Mouse (Mus musculus) forebrain, embryonic 12.5 days (tissue): ENCODE data around the gene Dcdc2b. TPM values are rescaled to one million over a fixed set of nuclear protein-coding genes. Genes with fewer than 3 reads are reported as not detected.

Experiments used
- ATAC-seq: fragments of 200-750 bp; cut with Nextera tagmentation; 2 replicates; pipeline ENCODE4 v1.8.0; 2017; ENCODE audit warnings: moderate TSS enrichment; ENCODE audit not compliant: low FRiP score
- H3K27ac ChIP-seq: fragments of 300-500 bp; sonication (generic); 2 replicates; pipeline ENCODE4 v1.5.1; 2016; ENCODE audit warnings: mild to moderate bottlenecking
- H3K27me3 ChIP-seq: fragments of 300-500 bp; sonication (generic); 2 replicates; pipeline ENCODE4 v1.6.1; 2016; ENCODE audit warnings: mild to moderate bottlenecking
- H3K36me3 ChIP-seq: fragments of 300-500 bp; sonication (generic); replicated peaks from 2 replicates; pipeline ENCODE4 v1.6.1; 2016; ENCODE audit warnings: mild to moderate bottlenecking
- H3K4me1 ChIP-seq: fragments of 300-500 bp; sonication (generic); 2 replicates; pipeline ENCODE4 v1.6.1; 2016
- H3K4me2 ChIP-seq: fragments of 300-500 bp; sonication (generic); 2 replicates; pipeline ENCODE4 v1.6.1; 2016; ENCODE audit warnings: mild to moderate bottlenecking, moderate library complexity
- H3K4me3 ChIP-seq: fragments of 300-500 bp; sonication (generic); replicated peaks from 2 replicates; pipeline ENCODE4 v1.5.1; 2016; ENCODE audit warnings: mild to moderate bottlenecking
- H3K9ac ChIP-seq: fragments of 300-500 bp; sonication (generic); 2 replicates; pipeline ENCODE4 v1.6.1; 2016; ENCODE audit warnings: mild to moderate bottlenecking
- H3K9me3 ChIP-seq: fragments of 300-500 bp; sonication (generic); 2 replicates; pipeline ENCODE4 v1.6.1; 2016
- WGBS: fragments of 180-500 bp; shearing (Covaris S2); methylation state at CpG from one replicate; pipeline ENCODE4 v1.1.7; 2016; 5-methylcytosine and 5-hydroxymethylcytosine counted together
- polyA plus RNA-seq: library from polyadenylated mRNA; unstranded; fragments of >200 nt; fragmentation: Nextera tagmentation; extraction: Ambion mirVana; gene quantifications from 2 replicates; pipeline ENCODE4 v1.2.1, GENCODE M21; 2016

Dcdc2b gene
- polyA plus RNA-seq, 1 experiment from 2014 or later, result 2.6 TPM

DNA sequence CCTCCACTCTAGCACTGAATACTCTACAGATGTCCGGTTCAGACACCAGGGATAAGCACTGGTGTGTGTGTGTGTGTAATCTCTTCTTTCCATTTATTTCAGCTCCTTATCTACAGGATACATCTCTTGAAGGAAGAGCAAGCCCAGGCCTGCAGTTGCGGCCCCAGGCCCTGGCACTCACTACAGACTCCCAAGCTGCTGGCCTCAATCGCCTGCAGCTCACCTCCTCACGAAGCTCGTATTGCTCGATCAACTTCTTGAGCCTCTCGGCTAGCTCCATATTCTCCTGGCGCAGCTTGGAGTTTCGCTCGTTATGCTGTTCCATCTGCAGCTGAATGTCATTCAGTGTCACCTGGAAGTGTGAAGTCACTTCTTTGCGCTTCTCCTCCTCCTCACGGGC is 17.8 kb upstream of the Dcdc2b start:
- Histone ChIP-seq H3K9ac (0 out of 2 replicates have a peak overlapping the region, but pooled peaks have one; percentile 4), H3K4me1 (peaks cover 3% of the 10 kb centered on the region; the same call in 1 of the 2 replicates), H3K27me3 (no peaks in the 10 kb centered on the region), H3K9me3 (no peaks in the 10 kb centered on the region), H3K36me3 (peaks cover 98% of the 10 kb centered on the region), H3K4me3 (no peak overlapping the region), H3K4me2 (no peak overlapping the region), H3K27ac (no peak overlapping the region)
- 92% methylated on average over 12 of the region's 12 CpGs for WGBS
- ATAC-seq, result no peak

DNA sequence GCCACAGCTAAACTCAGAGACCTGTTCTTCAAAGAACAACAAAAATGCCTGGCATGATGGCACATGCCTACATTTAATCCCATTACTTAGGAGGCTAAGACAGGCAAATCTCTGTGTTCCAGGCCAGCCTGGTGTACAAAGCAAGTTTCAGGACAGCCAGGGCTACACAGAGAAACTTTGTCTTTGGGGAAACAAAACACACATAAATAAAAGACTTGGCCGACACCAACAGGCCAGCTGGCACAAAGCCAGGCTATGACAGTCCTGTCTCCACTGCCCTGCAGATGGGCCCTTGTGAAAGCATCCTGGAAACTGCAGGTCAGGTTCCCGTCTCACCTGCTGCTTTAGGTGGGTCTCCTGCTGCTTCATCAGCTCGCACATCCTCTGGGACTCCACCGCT is 16.9 kb upstream of the Dcdc2b start:
- Histone ChIP-seq H3K4me3 (no peak overlapping the region), H3K36me3 (peaks cover 98% of the 10 kb centered on the region), H3K4me1 (peaks cover 3% of the 10 kb centered on the region; the same call in 1 of the 2 replicates), H3K9ac (no peak overlapping the region), H3K27me3 (no peaks in the 10 kb centered on the region), H3K27ac (no peak overlapping the region), H3K4me2 (no peak overlapping the region), H3K9me3 (no peaks in the 10 kb centered on the region)
- 88% methylated on average over 4 of the region's 4 CpGs for WGBS
- ATAC-seq, result no peak

DNA sequence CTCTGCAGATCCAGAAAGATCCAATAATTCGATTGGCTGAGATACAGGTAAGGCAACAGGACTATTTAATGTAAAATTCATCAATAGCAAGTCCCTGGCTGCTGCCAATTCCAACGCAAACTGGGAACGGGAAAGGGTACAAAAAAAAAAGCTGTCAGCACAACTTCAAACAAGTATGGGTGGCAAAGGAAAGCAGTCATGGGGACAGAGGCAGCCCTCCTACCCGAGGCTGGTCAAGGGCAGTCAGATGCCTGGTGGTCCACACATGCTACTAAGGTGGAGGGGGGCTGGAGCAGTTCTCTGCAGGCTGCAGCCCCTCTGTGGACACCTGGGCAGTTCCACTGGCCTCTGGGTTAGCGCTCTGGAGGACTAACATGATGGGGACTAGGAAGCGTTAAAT is 12.0 kb upstream of the Dcdc2b start:
- ATAC-seq, result no peak
- Histone ChIP-seq H3K4me2 (no peak overlapping the region), H3K4me3 (no peak overlapping the region), H3K27me3 (no peaks in the 10 kb centered on the region), H3K36me3 (peaks cover 52% of the 10 kb centered on the region), H3K4me1 (peaks cover 33% of the 10 kb centered on the region), H3K9me3 (no peaks in the 10 kb centered on the region), H3K27ac (no peak overlapping the region), H3K9ac (no peak overlapping the region)
- WGBS, result 78% methylated on average over 6 of the region's 6 CpGs

DNA sequence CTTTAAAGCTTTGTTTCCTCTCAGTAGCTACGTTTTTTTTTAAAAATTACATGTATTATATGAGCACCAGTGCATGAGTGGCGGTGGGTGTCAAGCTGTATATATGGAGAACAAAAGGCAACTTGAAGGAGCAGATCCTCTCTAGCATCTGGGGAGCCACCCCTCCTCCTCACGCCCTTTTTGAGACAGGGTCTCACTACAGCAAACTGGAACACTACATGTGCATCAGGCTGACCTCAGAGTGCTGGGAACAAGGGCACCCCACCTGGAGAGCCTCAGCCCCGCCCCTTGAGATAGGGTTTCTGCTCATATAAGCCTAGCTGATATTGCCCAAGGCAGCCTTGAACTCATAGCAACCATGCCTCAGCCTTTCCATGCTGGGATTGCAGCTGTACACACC is 11.4 kb upstream of the Dcdc2b start:
- Histone ChIP-seq H3K9me3 (no peaks in the 10 kb centered on the region), H3K4me3 (no peak overlapping the region), H3K9ac (0 out of 2 replicates have a peak overlapping the region, but pooled peaks have one; percentile 84), H3K27ac (peak overlapping the region; percentile 91), H3K27me3 (no peaks in the 10 kb centered on the region), H3K36me3 (peaks cover 47% of the 10 kb centered on the region), H3K4me1 (peaks cover 32% of the 10 kb centered on the region), H3K4me2 (peak overlapping the region; percentile 82; the same call in 1 of the 2 replicates)
- ATAC-seq, result no peak
- 44% methylated on average over 4 of the region's 4 CpGs for WGBS

DNA sequence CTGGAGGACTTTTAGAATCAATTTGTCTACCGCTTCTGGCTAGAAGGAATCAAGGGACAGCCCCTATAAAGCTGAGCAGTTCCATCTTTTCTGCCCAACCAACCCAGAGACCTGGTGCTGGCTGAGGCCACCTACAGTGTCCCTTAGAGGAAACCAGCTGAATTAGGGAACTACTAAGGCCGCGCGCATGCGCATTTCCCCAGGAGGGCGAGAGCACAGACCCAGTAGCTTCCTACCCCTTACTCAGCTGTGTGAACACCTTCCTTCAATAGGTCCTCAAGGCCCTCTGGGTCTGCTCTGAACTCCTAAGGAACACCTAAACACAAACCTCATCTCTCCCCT is 10.9 kb upstream of the Dcdc2b start:
- Histone ChIP-seq H3K4me2 (peak overlapping the region; percentile 82), H3K9ac (peak overlapping the region; percentile 84), H3K27ac (peak overlapping the region; percentile 91), H3K4me3 (peak overlapping the region; percentile 66), H3K36me3 (peaks cover 42% of the 10 kb centered on the region), H3K27me3 (no peaks in the 10 kb centered on the region), H3K4me1 (peaks cover 32% of the 10 kb centered on the region), H3K9me3 (no peaks in the 10 kb centered on the region)
- peak; percentile 40 for ATAC-seq
- WGBS, result 3% methylated on average over 6 of the region's 6 CpGs

DNA sequence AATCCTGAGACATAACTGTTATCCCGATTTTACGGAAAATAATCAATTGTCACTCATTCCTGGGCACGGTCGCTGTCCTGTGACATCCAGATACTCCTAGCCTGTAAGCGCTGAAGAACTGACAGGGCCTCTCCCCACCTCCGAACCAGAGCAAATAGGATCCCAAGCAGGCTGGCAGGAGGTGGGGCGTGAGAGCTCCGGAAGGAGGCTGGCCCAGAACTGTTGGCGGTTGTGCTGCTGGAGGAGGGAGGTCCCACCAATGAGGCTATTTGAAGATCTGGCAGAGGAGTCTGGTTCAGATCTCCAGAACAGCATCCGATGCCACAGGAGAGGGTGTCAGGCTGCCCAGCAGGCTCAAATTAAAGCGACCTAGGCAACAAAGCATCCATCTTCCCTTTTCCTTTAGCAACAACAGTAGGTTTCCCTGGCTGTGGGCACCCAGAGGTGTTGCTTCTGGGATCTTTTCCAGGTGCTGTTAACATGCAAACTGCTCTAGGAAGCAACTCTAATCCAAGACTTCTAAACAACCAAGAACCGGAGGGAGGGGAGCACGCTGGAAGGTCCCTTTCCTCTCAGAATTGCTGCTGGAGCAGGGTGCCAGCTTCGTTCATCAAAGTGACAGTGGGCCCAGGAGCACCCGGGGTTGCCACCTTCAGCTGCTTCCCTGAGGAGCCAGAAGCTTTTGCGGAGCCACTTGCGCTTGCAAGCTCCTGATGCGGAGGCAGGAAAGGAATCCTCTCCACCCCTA is 10.4 kb upstream of the Dcdc2b start:
- Histone ChIP-seq H3K4me1 (peaks cover 32% of the 10 kb centered on the region), H3K27me3 (no peaks in the 10 kb centered on the region), H3K9me3 (no peaks in the 10 kb centered on the region), H3K4me3 (peak overlapping the region; percentile 66), H3K4me2 (peak overlapping the region; percentile 82), H3K9ac (peak overlapping the region; percentile 84), H3K36me3 (peaks cover 36% of the 10 kb centered on the region), H3K27ac (peak overlapping the region; percentile 91)
- ATAC-seq, result peak; percentile 90
- WGBS, result 2% methylated on average over 18 of the region's 18 CpGs

DNA sequence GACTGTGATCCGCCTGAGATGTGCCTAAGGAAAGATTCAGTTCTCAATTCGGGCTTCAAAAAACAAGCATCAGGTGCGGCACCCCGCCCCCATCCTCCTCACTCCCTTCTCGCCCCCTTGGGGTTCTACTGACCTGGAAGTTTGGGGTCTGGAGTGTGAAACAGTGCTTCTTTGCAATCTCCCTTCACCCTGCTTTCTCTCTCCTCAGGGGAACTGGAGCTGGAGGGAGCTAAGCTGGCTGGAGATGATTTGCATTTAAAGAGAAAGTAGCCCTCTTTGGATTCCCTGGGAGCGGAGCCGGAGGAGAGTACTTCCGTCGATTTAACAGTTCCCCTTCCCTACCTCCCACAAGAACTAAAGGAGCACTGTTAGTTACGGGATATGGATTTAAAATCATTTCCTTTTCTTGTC is 9.6 kb upstream of the Dcdc2b start, which contains the start of gene Ccdc28b:
Gene Ccdc28b (minus strand): TSS at position 267 of the 411 bp plus-strand sequence.
- WGBS, result under 1% methylated on average over 10 of the region's 10 CpGs
- Histone ChIP-seq H3K36me3 (peaks cover 29% of the 10 kb centered on the region), H3K9ac (peak within 1 kb of the TSS; percentile 84), H3K27me3 (no peaks in the 10 kb centered on the region), H3K4me1 (peaks cover 32% of the 10 kb centered on the region), H3K9me3 (no peaks in the 10 kb centered on the region), H3K4me2 (peak within 1 kb of the TSS; percentile 82), H3K27ac (peak within 1 kb of the TSS; percentile 91), H3K4me3 (peak within 1 kb of the TSS; percentile 66)
- ATAC-seq, result peak; percentile 45

DNA sequence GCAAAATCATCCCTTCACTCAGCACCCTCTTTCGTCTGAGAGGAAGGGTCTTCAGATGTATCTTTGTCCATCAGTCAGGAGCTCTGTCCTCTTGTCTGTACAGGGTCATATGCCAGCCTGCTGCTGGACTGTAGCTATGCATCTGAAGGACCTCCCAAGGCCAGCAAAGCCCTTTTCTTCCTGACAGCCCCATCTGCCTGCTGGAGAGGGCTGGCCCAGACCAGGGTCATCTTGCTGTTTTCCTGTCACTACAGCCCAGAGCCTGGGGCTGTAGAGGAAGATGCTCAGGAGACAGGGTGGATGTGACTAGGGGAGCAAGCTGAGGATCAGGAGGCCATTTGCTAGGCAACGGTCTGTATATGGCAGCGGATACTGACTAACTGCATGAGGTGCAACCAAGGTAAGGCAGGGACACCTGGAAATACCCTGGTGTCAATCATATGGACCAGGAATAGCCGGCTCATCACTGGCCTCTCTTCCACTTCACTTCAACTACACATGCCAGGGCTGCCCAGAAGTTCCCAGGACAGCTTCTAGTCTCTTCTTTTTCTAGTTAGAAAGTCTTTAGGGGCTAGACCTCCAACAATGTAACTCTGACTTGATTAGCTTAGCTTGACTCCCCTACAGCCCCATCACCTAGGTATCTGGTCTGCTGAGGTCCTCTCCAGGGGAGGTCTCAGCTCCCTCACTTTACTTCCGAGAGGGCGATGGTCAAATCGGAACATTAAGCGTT is 8.9 kb upstream of the Dcdc2b start:
- Histone ChIP-seq H3K9me3 (no peaks in the 10 kb centered on the region), H3K4me1 (peaks cover 38% of the 10 kb centered on the region), H3K27me3 (no peaks in the 10 kb centered on the region), H3K36me3 (peaks cover 21% of the 10 kb centered on the region), H3K9ac (peak overlapping the region; percentile 84), H3K4me2 (peak overlapping the region; percentile 82), H3K4me3 (peak overlapping the region; percentile 66), H3K27ac (peak overlapping the region; percentile 91)
- WGBS, result 27% methylated on average over 8 of the region's 8 CpGs
- ATAC-seq, result no peak

DNA sequence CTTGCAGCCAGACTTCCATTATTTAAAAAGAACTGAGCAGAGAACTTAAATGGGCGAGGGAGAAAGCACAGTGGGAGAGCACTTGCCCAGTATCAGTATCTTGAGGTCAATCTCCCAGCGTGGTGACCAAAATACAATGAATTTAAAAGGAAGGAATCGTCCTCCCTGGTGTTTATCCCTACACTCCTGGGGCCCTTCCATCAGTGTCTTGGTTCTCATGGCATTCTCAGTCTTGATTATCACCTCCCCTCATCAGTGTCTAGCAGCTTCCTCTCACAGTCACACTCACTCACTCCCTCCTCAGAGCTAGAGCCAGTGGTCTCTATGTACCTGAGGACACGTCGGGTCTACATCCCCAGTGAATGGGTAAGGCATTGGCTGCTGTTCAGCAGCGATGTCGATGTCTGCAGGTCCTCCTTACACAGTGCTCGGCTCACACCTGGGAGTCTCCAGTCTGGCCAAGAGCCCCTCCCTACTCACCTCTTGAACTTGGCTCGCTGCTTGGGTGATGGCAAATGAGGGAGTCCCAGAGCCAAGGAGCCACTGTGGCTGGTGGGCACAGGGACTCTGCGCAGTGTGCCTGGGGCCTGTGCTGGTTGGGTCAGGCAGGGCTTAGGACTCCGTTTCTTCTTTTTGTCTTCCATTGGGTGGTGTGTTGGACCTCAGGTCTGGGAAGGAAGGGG is 8.2 kb upstream of the Dcdc2b start:
- no peak for ATAC-seq
- H3K9ac ChIP-seq, result peak overlapping the region; percentile 84
- H3K27me3 ChIP-seq, result no peaks in the 10 kb centered on the region
- WGBS, result 81% methylated on average over 11 of the region's 11 CpGs
- H3K27ac ChIP-seq, result no peak overlapping the region
- H3K9me3 ChIP-seq, result no peaks in the 10 kb centered on the region
- peak overlapping the region; percentile 66 for H3K4me3 ChIP-seq
- peak overlapping the region; percentile 82 for H3K4me2 ChIP-seq
- H3K4me1 ChIP-seq, result peaks cover 41% of the 10 kb centered on the region
- H3K36me3 ChIP-seq, result peaks cover 16% of the 10 kb centered on the region

DNA sequence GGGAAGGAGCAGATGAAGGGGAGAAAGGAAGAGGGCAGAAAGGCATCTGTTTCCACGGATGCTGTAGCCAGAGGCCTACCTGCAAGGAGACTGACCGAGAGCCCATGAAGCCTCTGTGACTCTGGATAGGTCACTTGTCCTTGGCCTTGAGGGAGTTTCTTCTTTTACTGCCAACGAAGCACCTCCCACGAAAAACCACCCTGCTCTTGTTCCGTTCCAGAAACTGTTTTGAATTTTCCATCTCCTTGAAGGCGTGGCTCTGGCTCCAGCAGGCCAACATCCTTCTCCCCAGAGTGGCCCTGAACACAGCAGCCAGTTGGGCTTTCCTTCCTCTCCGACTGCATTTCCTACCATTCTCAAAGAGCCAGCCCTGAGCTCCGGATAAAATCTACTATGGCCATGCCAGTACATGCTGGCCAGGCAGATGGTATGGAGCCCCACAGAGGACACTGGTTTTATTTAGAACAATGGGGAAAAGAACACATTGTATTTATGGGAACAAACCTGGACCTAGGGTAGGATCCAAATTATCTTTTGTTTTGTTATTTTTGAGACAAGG is 7.3 kb upstream of the Dcdc2b start:
- Histone ChIP-seq H3K4me2 (no peak overlapping the region), H3K9me3 (no peaks in the 10 kb centered on the region), H3K4me1 (peaks cover 41% of the 10 kb centered on the region), H3K27me3 (no peaks in the 10 kb centered on the region), H3K27ac (no peak overlapping the region), H3K4me3 (no peak overlapping the region), H3K36me3 (peaks cover 16% of the 10 kb centered on the region), H3K9ac (peak overlapping the region; percentile 2)
- ATAC-seq, result no peak
- 89% methylated on average over 8 of the region's 8 CpGs for WGBS

DNA sequence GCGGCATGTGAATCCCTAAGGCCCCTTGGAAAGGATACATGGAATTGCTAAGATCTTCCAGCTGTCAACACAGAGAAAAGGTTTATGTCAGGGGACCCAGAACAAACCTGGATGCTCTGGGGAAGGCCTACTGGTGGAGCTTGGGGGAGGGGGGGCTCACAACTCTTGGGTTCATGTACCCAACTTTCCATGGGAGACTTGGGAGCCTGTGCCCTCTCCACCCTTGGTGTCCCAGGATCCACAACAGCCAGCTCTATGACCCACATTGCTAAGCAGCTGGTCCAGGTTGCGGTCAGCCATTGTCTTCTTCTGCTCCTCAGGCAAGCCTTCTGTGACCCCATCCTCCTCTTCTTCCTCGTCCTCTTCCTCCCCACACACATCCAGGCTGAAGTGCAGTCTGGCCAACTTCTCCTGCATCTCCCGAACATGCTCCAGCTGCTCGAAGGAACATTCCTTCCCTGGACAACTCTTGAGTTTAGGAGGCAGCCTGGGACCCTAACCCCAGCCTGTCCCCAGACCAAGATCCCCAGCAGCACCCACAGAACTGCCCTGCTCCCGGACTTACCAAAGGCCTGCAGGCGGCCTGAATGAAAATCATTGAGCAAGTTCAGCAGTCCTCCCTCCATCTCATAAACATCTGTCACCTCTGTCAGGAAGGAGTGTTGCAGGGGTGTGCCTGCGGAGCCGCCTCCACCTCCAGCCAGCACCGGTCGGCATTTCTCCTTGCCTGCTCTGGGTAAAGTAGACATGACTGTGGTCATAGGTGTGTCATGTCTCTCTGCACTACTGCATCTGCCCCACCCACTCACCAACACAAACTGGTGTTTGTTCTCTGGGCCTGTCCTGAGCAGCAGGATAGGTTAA is 6.6 kb upstream of the Dcdc2b start:
- H3K9ac ChIP-seq, result peak overlapping the region; percentile 2; the same call in 1 of the 2 replicates
- no peaks in the 10 kb centered on the region for H3K27me3 ChIP-seq
- no peak overlapping the region for H3K4me2 ChIP-seq
- peaks cover 40% of the 10 kb centered on the region for H3K4me1 ChIP-seq
- H3K9me3 ChIP-seq, result no peaks in the 10 kb centered on the region
- ATAC-seq, result no peak
- no peak overlapping the region for H3K27ac ChIP-seq
- H3K4me3 ChIP-seq, result no peak overlapping the region
- peaks cover 18% of the 10 kb centered on the region for H3K36me3 ChIP-seq
- WGBS, result 92% methylated on average over 11 of the region's 11 CpGs
